Mouse (Mus musculus): ENCODE measurements around the gene Itpr2. TPM values are rescaled to one million over a fixed set of nuclear protein-coding genes. Genes with fewer than 3 reads are reported as not detected.

Gene Itpr2
- polyA plus RNA-seq, 1 experiment from 2014 or later = 7.6 TPM

- DNase-seq (ENCODE audit: low spot score) = no peak
- 86% methylated on average over 1 of the region's 1 CpGs for WGBS
- Histone ChIP-seq H3K36me3 (ENCODE audit: control insufficient read depth, insufficient read depth, low read length) (no peaks in the 10 kb centered on the region), H3K27ac (ENCODE audit: low read depth) (no peak overlapping the region), H3K4me2 (ENCODE audit: low read length) (no peak overlapping the region), H3K27me3 (replicated peaks; ENCODE audit: control insufficient read depth, insufficient read depth, low read length) (no peaks in the 10 kb centered on the region), H3K9me3 (ENCODE audit: control insufficient read depth, low read length) (no peaks in the 10 kb centered on the region), H3K9ac (ENCODE audit: low read length) (no peak overlapping the region), H3K4me1 (replicated peaks; ENCODE audit: control insufficient read depth, insufficient read depth, low read length) (0 out of 2 replicates have a peak, but pooled peaks cover 4% of the 10 kb centered on the region), H3K4me3 (ENCODE audit: low read depth, low read length) (no peak overlapping the region)
- no peak for ATAC-seq (replicated peaks; ENCODE audit: low FRiP score, low TSS enrichment, low read depth)
These were observed 192.7 kb downstream of the Itpr2 start for GRCm38 (mm10) chr6:146309335-146309734.

- Histone ChIP-seq H3K4me3 (ENCODE audit: low read depth, low read length) (no peak overlapping the region), H3K27me3 (replicated peaks; ENCODE audit: control insufficient read depth, insufficient read depth, low read length) (no peaks in the 10 kb centered on the region), H3K36me3 (ENCODE audit: control insufficient read depth, insufficient read depth, low read length) (no peaks in the 10 kb centered on the region), H3K4me1 (replicated peaks; ENCODE audit: control insufficient read depth, insufficient read depth, low read length) (0 out of 2 replicates have a peak, but pooled peaks cover 4% of the 10 kb centered on the region), H3K9ac (ENCODE audit: low read length) (no peak overlapping the region), H3K27ac (ENCODE audit: low read depth) (no peak overlapping the region), H3K4me2 (ENCODE audit: low read length) (no peak overlapping the region), H3K9me3 (ENCODE audit: control insufficient read depth, low read length) (no peaks in the 10 kb centered on the region)
- whole genome bisulfite sequencing = 77% methylated on average over 3 of the region's 3 CpGs
- no peak for DNase-seq (ENCODE audit: low spot score)
- ATAC-seq (replicated peaks; ENCODE audit: low FRiP score, low TSS enrichment, low read depth) = no peak
These were observed 196.0 kb downstream of the Itpr2 start for GRCm38 (mm10) chr6:146305995-146306394.

GRCm38 (mm10) chr6:146304088-146304487, 197.9 kb downstream of the Itpr2 start:
- Histone ChIP-seq H3K9me3 (ENCODE audit: control insufficient read depth, low read length) (no peaks in the 10 kb centered on the region), H3K4me1 (replicated peaks; ENCODE audit: control insufficient read depth, insufficient read depth, low read length) (no peaks in the 10 kb centered on the region), H3K4me3 (ENCODE audit: low read depth, low read length) (no peak overlapping the region), H3K36me3 (ENCODE audit: control insufficient read depth, insufficient read depth, low read length) (no peaks in the 10 kb centered on the region), H3K4me2 (ENCODE audit: low read length) (no peak overlapping the region), H3K27ac (ENCODE audit: low read depth) (no peak overlapping the region), H3K9ac (ENCODE audit: low read length) (no peak overlapping the region), H3K27me3 (replicated peaks; ENCODE audit: control insufficient read depth, insufficient read depth, low read length) (no peaks in the 10 kb centered on the region)
- ATAC-seq (replicated peaks; ENCODE audit: low FRiP score, low TSS enrichment, low read depth) = no peak
- no peak for DNase-seq (ENCODE audit: low spot score)
- WGBS = 94% methylated on average over 11 of the region's 11 CpGs

DNA sequence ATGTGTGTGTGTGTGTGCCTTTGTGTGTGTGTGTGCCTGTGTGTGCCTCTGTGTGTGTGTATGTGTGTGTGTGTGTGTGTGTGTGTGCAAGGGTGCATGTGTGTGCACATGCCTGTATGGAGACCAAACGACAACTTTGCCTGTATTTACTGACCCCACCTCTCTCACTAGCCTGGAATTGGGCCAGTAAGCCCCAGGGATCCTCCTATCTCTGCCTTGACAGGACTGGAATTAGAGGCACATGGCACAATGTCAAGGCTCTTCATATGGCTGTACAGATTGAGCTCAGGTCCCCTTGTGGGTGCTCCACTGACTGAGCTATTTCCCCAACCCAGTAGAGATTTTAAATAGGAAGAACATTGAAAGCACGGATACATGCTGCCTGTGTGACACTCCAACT, 198.7 kb downstream of the Itpr2 start:
- Histone ChIP-seq H3K9me3 (ENCODE audit: control insufficient read depth, low read length) (no peaks in the 10 kb centered on the region), H3K9ac (ENCODE audit: low read length) (no peak overlapping the region), H3K27me3 (replicated peaks; ENCODE audit: control insufficient read depth, insufficient read depth, low read length) (no peaks in the 10 kb centered on the region), H3K36me3 (ENCODE audit: control insufficient read depth, insufficient read depth, low read length) (no peaks in the 10 kb centered on the region), H3K4me1 (replicated peaks; ENCODE audit: control insufficient read depth, insufficient read depth, low read length) (no peaks in the 10 kb centered on the region), H3K4me2 (ENCODE audit: low read length) (no peak overlapping the region), H3K27ac (ENCODE audit: low read depth) (no peak overlapping the region), H3K4me3 (ENCODE audit: low read depth, low read length) (no peak overlapping the region)
- ATAC-seq (replicated peaks; ENCODE audit: low FRiP score, low TSS enrichment, low read depth) (no peak), DNase-seq (ENCODE audit: low spot score) (no peak)
- 69% methylated on average over 2 of the region's 2 CpGs for WGBS

GRCm38 (mm10) chr6:146302574-146303130, 199.4 kb downstream of the Itpr2 start:
- Histone ChIP-seq H3K4me3 (ENCODE audit: low read depth, low read length) (no peak overlapping the region), H3K4me2 (ENCODE audit: low read length) (no peak overlapping the region), H3K27ac (ENCODE audit: low read depth) (no peak overlapping the region), H3K9me3 (ENCODE audit: control insufficient read depth, low read length) (no peaks in the 10 kb centered on the region), H3K4me1 (replicated peaks; ENCODE audit: control insufficient read depth, insufficient read depth, low read length) (no peaks in the 10 kb centered on the region), H3K27me3 (replicated peaks; ENCODE audit: control insufficient read depth, insufficient read depth, low read length) (no peaks in the 10 kb centered on the region), H3K36me3 (ENCODE audit: control insufficient read depth, insufficient read depth, low read length) (no peaks in the 10 kb centered on the region), H3K9ac (ENCODE audit: low read length) (no peak overlapping the region)
- DNase-seq (ENCODE audit: low spot score) (no peak), ATAC-seq (replicated peaks; ENCODE audit: low FRiP score, low TSS enrichment, low read depth) (no peak)
- WGBS = 80% methylated on average over 8 of the region's 8 CpGs

GRCm38 (mm10) chr6:146302101-146302500, 199.9 kb downstream of the Itpr2 start:
- no peak for ATAC-seq (replicated peaks; ENCODE audit: low FRiP score, low TSS enrichment, low read depth)
- 79% methylated on average over 3 of the region's 3 CpGs for WGBS
- no peak overlapping the region for H3K9ac ChIP-seq (ENCODE audit: low read length)
- H3K4me1 ChIP-seq (replicated peaks; ENCODE audit: control insufficient read depth, insufficient read depth, low read length) = no peaks in the 10 kb centered on the region
- no peak overlapping the region for H3K27ac ChIP-seq (ENCODE audit: low read depth)
- H3K4me2 ChIP-seq (ENCODE audit: low read length) = no peak overlapping the region
- no peak overlapping the region for H3K4me3 ChIP-seq (ENCODE audit: low read depth, low read length)
- no peak for DNase-seq (ENCODE audit: low spot score)
- no peaks in the 10 kb centered on the region for H3K27me3 ChIP-seq (replicated peaks; ENCODE audit: control insufficient read depth, insufficient read depth, low read length)
- H3K36me3 ChIP-seq (ENCODE audit: control insufficient read depth, insufficient read depth, low read length) = no peaks in the 10 kb centered on the region
- H3K9me3 ChIP-seq (ENCODE audit: control insufficient read depth, low read length) = no peaks in the 10 kb centered on the region

DNA sequence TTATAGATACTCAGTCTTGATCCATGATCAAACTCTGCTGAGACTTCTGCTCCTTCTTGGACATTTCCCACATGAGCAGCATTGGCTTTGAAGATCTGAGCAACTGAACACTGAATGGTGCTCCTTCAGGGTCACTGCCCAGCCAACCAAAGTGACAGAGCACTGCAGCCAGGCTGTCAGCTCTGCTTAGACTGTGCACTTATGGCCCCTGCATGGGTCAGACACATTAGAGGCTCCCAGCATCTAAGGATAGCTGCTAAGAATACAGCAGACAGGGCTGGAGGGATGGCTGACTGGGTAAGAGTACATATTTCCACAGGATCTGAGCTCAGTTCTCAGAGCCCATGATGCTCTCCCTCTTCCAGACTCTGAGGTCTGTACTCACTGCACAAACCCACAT, 201.1 kb downstream of the Itpr2 start:
- H3K27me3 ChIP-seq (replicated peaks; ENCODE audit: control insufficient read depth, insufficient read depth, low read length) = no peaks in the 10 kb centered on the region
- DNase-seq (ENCODE audit: low spot score) = no peak
- H3K36me3 ChIP-seq (ENCODE audit: control insufficient read depth, insufficient read depth, low read length) = no peaks in the 10 kb centered on the region
- ATAC-seq (replicated peaks; ENCODE audit: low FRiP score, low TSS enrichment, low read depth) = no peak
- H3K9me3 ChIP-seq (ENCODE audit: control insufficient read depth, low read length) = no peaks in the 10 kb centered on the region
- no peak overlapping the region for H3K27ac ChIP-seq (ENCODE audit: low read depth)
- no peak overlapping the region for H3K4me3 ChIP-seq (ENCODE audit: low read depth, low read length)
- H3K4me2 ChIP-seq (ENCODE audit: low read length) = no peak overlapping the region
- no peaks in the 10 kb centered on the region for H3K4me1 ChIP-seq (replicated peaks; ENCODE audit: control insufficient read depth, insufficient read depth, low read length)
- H3K9ac ChIP-seq (ENCODE audit: low read length) = no peak overlapping the region

- Histone ChIP-seq H3K4me2 (ENCODE audit: low read length) (no peak overlapping the region), H3K36me3 (ENCODE audit: control insufficient read depth, insufficient read depth, low read length) (no peaks in the 10 kb centered on the region), H3K27me3 (replicated peaks; ENCODE audit: control insufficient read depth, insufficient read depth, low read length) (no peaks in the 10 kb centered on the region), H3K9ac (ENCODE audit: low read length) (no peak overlapping the region), H3K4me1 (replicated peaks; ENCODE audit: control insufficient read depth, insufficient read depth, low read length) (no peaks in the 10 kb centered on the region), H3K27ac (ENCODE audit: low read depth) (no peak overlapping the region), H3K4me3 (ENCODE audit: low read depth, low read length) (no peak overlapping the region), H3K9me3 (ENCODE audit: control insufficient read depth, low read length) (no peaks in the 10 kb centered on the region)
- ATAC-seq (replicated peaks; ENCODE audit: low FRiP score, low TSS enrichment, low read depth) (no peak), DNase-seq (ENCODE audit: low spot score) (no peak)
These were observed 203.3 kb downstream of the Itpr2 start for GRCm38 (mm10) chr6:146298712-146299111.

DNA sequence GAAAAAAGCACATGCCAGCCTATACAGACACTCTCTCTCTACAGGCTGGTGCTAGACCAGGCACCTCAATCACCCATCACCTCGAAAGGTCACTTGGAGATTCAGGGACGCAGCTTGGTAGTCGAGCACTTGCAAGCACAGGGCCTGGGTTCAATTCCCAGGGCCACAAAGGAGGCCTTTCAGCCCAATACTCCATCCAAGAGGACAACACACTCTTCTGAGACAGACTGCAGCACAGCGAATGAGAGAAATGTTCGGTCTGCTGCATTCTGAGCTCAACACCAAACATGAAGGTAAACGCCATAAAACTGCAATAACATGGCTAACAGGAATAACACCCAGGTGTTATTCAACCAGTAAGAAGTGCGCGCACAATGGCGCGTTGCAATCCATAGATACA, 211.0 kb downstream of the Itpr2 start:
- ATAC-seq (replicated peaks; ENCODE audit: low FRiP score, low TSS enrichment, low read depth) = no peak
- no peak overlapping the region for H3K4me2 ChIP-seq (ENCODE audit: low read length)
- H3K27ac ChIP-seq (ENCODE audit: low read depth) = no peak overlapping the region
- H3K4me1 ChIP-seq (replicated peaks; ENCODE audit: control insufficient read depth, insufficient read depth, low read length) = no peaks in the 10 kb centered on the region
- peaks cover 4% of the 10 kb centered on the region for H3K9me3 ChIP-seq (ENCODE audit: control insufficient read depth, low read length)
- H3K27me3 ChIP-seq (replicated peaks; ENCODE audit: control insufficient read depth, insufficient read depth, low read length) = no peaks in the 10 kb centered on the region
- no peak overlapping the region for H3K9ac ChIP-seq (ENCODE audit: low read length)
- DNase-seq (ENCODE audit: low spot score) = no peak
- H3K4me3 ChIP-seq (ENCODE audit: low read depth, low read length) = no peak overlapping the region
- 88% methylated on average over 10 of the region's 10 CpGs for WGBS
- no peaks in the 10 kb centered on the region for H3K36me3 ChIP-seq (ENCODE audit: control insufficient read depth, insufficient read depth, low read length)

Data from intestine, embryonic 14.5 days (tissue).